Mouse (Mus musculus) cortical plate, adult 2 months (tissue): Measurements from ENCODE around the gene Rab37. TPM values are rescaled to one million over a fixed set of nuclear protein-coding genes. Genes with fewer than 3 reads are reported as not detected.

Experiments used
- H3K27ac ChIP-seq: fragments of 200-500 bp; 2 replicates; pipeline ENCODE4 v1.5.1; 2012; ENCODE audit warnings: low read length, control low read depth, inconsistent platforms; ENCODE audit not compliant: insufficient read depth
- H3K4me1 ChIP-seq: fragments of 200-500 bp; 2 replicates; pipeline ENCODE4 v1.6.1; 2011; ENCODE audit warnings: low read length; ENCODE audit not compliant: control insufficient read depth, insufficient read depth
- H3K4me3 ChIP-seq: fragments of 200-500 bp; 2 replicates; pipeline ENCODE4 v1.5.1; 2011; ENCODE audit warnings: mild to moderate bottlenecking, low read length, control low read depth; ENCODE audit not compliant: insufficient read depth
- CTCF ChIP-seq: fragments of 200-500 bp; IDR thresholded peaks from 2 replicates; pipeline ENCODE4 v1.5.1; 2011; ENCODE audit warnings: mild to moderate bottlenecking, control low read depth, low read length; ENCODE audit not compliant: insufficient read depth; ENCODE audit errors: extremely low read depth
- POLR2A ChIP-seq: fragments of 200-500 bp; IDR thresholded peaks from 2 replicates; pipeline ENCODE4 v1.6.1; 2011; ENCODE audit warnings: mild to moderate bottlenecking, low read length, control low read depth; ENCODE audit not compliant: insufficient read depth; ENCODE audit errors: extremely low read depth
- polyA plus RNA-seq: library from polyadenylated mRNA; depleted of rRNA; stranded (reverse); fragments of >200 nt; gene quantifications from 2 replicates; pipeline ENCODE4 v1.2.3, GENCODE M21; 2012

Gene Rab37
- polyA plus RNA-seq, 1 experiment = 2.9 TPM

- TF ChIP-seq POLR2A = no peak
- peak; percentile 60 for TF ChIP-seq CTCF
- no peak overlapping the region for H3K4me3 ChIP-seq
- H3K4me1 ChIP-seq = no peaks in the 10 kb centered on the region
- H3K27ac ChIP-seq = no peak overlapping the region
These were observed 62.6 kb downstream of the Rab37 start for GRCm38 (mm10) chr11:115153699-115154292.

DNA sequence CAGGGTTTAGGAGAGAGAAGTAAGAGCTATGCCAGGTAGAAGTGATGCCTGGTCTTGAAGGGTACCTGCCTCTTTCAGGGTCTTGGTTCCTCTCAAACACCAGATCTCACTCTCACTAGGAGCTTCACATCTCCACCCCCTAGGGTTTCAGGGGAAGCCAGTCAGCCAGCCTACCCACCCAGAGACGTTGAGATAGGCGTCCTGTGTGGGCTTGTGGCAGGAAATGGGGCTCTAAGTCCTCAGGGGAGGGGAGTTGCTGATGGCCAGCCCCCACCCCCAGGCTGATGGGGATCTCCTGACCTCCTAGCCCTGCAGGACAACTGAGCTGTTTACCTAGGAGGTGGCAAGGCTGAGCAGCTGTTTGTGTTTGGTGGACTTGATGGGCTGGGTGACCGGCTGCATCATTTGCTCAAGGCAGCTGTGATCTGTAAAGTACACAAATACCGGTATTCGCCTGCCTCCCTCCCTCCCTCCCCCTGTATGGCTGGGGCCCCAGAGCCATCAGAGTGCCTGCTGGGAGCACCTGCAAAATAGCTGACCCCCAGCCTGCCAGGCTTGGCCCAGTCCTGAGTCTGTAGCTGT is 63.9 kb downstream of the Rab37 start:
- Histone ChIP-seq H3K4me1 (no peaks in the 10 kb centered on the region), H3K4me3 (no peak overlapping the region), H3K27ac (no peak overlapping the region)
- TF ChIP-seq POLR2A (no peak), CTCF (no peak)

DNA sequence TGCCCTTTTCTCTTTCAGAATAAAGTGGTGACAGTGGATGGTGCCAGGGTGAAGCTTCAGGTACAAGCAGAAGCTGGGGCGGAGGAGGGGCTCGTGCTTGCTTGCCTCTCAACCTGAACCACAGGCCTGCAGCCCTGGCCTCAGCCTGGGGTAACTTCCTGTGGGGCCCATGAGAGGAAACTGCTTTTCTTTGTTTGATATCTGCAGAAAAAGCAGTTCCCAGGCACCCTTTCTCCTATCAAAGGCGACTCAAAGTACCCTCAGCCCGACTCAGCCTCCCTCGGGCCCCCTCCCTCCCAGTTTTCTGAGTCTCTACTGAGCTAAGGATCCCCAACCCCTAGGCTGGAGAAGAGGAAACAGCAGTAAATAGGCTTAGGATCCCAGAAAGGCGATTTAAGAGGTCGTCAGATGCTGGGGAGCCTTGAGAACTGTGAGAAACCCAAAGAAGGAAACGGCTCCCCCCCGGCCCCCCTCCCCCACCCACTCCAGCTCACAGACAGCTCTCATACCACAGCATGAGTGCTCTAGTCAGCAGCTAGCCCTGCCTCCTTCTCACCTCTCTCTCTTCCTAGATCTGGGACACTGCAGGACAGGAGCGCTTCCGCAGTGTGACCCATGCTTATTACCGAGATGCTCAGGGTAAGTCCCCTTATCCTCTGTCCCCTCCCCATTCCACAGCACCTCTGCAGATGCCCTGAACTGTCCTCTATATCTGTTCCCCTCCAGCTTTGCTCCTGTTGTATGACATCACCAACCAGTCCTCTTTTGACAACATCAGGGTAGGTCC is 66.9 kb downstream of the Rab37 start:
- no peak overlapping the region for H3K27ac ChIP-seq
- no peak overlapping the region for H3K4me3 ChIP-seq
- TF ChIP-seq CTCF (no peak), POLR2A (no peak)
- no peaks in the 10 kb centered on the region for H3K4me1 ChIP-seq

DNA sequence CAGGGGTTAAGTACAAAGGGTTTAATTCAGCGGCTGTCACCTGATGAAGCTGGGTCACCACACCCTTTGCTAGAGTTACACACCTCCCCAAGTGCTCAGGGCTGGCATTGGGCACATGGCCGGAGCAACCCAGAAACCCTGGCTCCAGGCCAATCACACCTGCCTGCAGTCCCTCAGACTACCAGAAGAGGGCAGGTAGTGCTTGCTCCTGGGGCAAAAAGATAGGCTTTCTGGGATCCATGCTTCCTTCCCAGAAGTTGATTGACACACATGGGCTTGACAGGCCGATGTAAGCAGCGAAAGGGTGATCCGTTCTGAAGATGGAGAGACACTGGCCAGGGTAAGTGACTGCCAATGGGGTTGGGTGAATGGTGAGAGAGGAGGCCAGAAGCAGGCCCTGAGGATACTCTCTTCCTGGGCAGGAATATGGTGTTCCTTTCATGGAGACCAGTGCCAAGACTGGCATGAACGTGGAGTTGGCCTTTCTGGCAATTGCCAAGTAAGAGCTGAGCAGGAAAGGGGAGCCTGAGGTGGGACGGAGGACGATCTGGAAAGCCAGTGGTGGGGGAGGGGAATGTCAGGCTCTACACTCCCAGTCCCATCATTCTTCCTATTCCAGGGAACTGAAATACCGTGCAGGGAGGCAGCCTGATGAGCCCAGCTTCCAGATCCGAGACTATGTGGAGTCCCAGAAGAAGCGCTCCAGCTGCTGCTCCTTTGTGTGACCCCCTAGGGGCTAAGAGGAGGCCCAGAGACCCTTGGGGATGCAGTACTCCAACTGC is 69.0 kb downstream of the Rab37 start:
- Histone ChIP-seq H3K4me1 (no peaks in the 10 kb centered on the region), H3K4me3 (no peak overlapping the region), H3K27ac (no peak overlapping the region)
- TF ChIP-seq POLR2A (no peak), CTCF (peak; percentile 55)

- Histone ChIP-seq H3K27ac (no peak overlapping the region), H3K4me1 (no peaks in the 10 kb centered on the region), H3K4me3 (no peak overlapping the region)
- TF ChIP-seq CTCF (peak; percentile 80), POLR2A (no peak)
These were observed 69.8 kb downstream of the Rab37 start for GRCm38 (mm10) chr11:115160883-115161577.

DNA sequence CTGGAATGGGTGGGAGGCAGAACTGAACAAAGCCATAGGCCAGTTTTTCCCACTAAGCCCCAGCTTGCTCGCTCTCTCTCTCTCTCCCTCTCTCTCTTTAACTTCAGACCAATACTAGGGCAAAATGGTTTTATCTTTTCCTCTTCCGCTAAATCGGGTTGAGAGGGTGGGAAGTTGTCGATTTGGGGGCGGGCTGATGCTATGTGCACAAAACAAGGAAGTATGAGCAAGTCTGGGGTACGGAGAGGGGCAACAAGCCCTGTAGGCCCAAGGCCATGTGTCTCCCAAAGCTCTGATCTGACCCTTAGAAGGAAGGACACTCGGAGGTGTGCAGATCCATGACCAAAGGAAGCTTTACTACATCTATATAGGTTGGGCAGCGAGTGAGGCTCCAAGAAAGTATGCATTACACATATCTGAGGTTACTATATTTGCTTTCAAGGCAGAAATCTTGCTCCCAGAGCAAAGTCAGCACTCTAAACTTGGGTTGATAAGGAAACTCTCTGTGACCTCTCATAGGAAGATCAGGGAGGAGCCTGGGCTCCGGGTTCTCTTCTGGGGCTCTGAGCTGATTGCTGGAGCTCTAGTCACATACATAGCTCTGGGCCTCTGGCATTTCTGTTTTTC is 70.5 kb downstream of the Rab37 start:
- TF ChIP-seq CTCF = no peak
- no peak for TF ChIP-seq POLR2A
- Histone ChIP-seq H3K27ac (no peak overlapping the region), H3K4me3 (no peak overlapping the region), H3K4me1 (no peaks in the 10 kb centered on the region)

- TF ChIP-seq POLR2A (no peak), CTCF (no peak)
- Histone ChIP-seq H3K27ac (no peak overlapping the region), H3K4me3 (no peak overlapping the region), H3K4me1 (no peaks in the 10 kb centered on the region)
These were observed 71.0 kb downstream of the Rab37 start for GRCm38 (mm10) chr11:115162205-115162601.

DNA sequence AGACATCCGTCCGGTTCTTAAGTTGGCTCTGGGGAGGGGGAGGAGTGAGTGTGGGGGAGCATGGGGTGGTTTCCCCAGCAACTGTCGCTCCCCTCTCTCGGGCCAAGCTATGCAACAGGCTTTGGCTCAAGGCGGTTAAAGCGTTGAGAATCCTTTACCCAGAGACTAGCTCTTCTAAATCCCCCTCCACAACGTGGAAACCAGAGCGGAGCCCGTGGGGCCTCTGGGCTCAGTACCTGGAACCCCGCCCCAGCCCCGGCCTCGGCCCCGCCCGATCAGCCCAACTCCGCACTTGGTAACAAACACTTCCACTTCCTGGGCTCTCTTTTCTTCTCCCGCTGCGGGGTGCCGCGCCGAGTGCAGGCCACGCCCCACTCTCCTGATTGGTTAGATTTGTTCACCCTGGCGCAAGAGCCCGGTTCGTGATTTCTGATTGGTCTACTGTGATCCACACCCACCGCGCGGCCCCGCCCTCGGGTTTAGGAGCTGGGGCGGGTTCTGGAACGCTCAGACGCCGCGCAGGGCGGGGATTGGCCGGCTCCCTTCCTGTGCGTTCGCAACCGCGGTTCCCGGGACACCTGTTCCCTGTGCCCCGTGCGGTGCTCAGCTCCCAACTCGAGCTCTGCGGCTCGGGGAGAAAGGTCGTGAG is 71.7 kb downstream of the Rab37 start, which contains the start of gene Slc9a3r1:
Gene Slc9a3r1 (plus strand): TSS at position 510 of the 649 bp plus-strand sequence.
- peak within 1 kb of the TSS; percentile 57 for H3K4me3 ChIP-seq
- TF ChIP-seq CTCF (no peak), POLR2A (peak; percentile 74)
- H3K4me1 ChIP-seq = no peaks in the 10 kb centered on the region
- H3K27ac ChIP-seq = 0 out of 2 replicates have a peak within 1 kb of the TSS, but pooled peaks have one; percentile 51
